Mouse (Mus musculus) embryonic facial prominence, embryonic 12.5 days (tissue): ENCODE measurements at regions not wholly inside any gene's neighbourhood (a gene's known extent, or its start where the extent isn't known, plus 50 kb on each side); places are given as distances from the start of the nearest gene placed in this dataset.

Experiments used
- ATAC-seq: fragments of 200-750 bp; cut with Nextera tagmentation; 2 replicates; pipeline ENCODE4 v1.8.0; 2017; ENCODE audit not compliant: insufficient number of reproducible peaks, insufficient read depth, low FRiP score, low TSS enrichment
- H3K27ac ChIP-seq: fragments of 300-500 bp; sonication (generic); 2 replicates; pipeline ENCODE4 v1.5.1; 2016; ENCODE audit warnings: mild to moderate bottlenecking
- H3K27me3 ChIP-seq: fragments of 300-500 bp; sonication (generic); 2 replicates; pipeline ENCODE4 v1.6.1; 2016; ENCODE audit warnings: mild to moderate bottlenecking, moderate library complexity
- H3K36me3 ChIP-seq: fragments of 300-500 bp; sonication (generic); 2 replicates; pipeline ENCODE4 v1.6.1; 2016; ENCODE audit warnings: mild to moderate bottlenecking
- H3K4me1 ChIP-seq: fragments of 300-500 bp; sonication (generic); 2 replicates; pipeline ENCODE4 v1.6.1; 2016
- H3K4me2 ChIP-seq: fragments of 300-500 bp; sonication (generic); replicated peaks from 2 replicates; pipeline ENCODE4 v1.6.1; 2016; ENCODE audit warnings: mild to moderate bottlenecking, moderate library complexity
- H3K4me3 ChIP-seq: fragments of 300-500 bp; sonication (generic); 2 replicates; pipeline ENCODE4 v1.5.1; 2016; ENCODE audit warnings: mild to moderate bottlenecking
- H3K9ac ChIP-seq: fragments of 300-500 bp; sonication (generic); 2 replicates; pipeline ENCODE4 v1.6.1; 2016; ENCODE audit warnings: mild to moderate bottlenecking, moderate library complexity
- H3K9me3 ChIP-seq: fragments of 300-500 bp; sonication (generic); 2 replicates; pipeline ENCODE4 v1.6.1; 2016; ENCODE audit warnings: mild to moderate bottlenecking, moderate library complexity
- WGBS: fragments of 180-500 bp; shearing (Covaris S2); methylation state at CpG from one replicate; pipeline ENCODE4 v1.1.7; 2016; 5-methylcytosine and 5-hydroxymethylcytosine counted together

GRCm38 (mm10) chr3:70384235-70384634 is 376.8 kb downstream of the Otol1 start:
- no peaks in the 10 kb centered on the region for H3K9me3 ChIP-seq
- H3K36me3 ChIP-seq = no peaks in the 10 kb centered on the region
- no peak overlapping the region for H3K4me3 ChIP-seq
- H3K27ac ChIP-seq = no peak overlapping the region
- no peak overlapping the region for H3K4me2 ChIP-seq
- no peak for ATAC-seq
- WGBS = 35% methylated on average over 1 of the region's 1 CpGs
- H3K9ac ChIP-seq = no peak overlapping the region
- H3K4me1 ChIP-seq = no peaks in the 10 kb centered on the region
- no peaks in the 10 kb centered on the region for H3K27me3 ChIP-seq

- no peaks in the 10 kb centered on the region for H3K36me3 ChIP-seq
- H3K4me1 ChIP-seq = no peaks in the 10 kb centered on the region
- no peak overlapping the region for H3K4me3 ChIP-seq
- H3K27me3 ChIP-seq = no peaks in the 10 kb centered on the region
- ATAC-seq = no peak
- no peaks in the 10 kb centered on the region for H3K9me3 ChIP-seq
- H3K9ac ChIP-seq = no peak overlapping the region
- H3K4me2 ChIP-seq = no peak overlapping the region
- WGBS = 78% methylated on average over 4 of the region's 4 CpGs
- H3K27ac ChIP-seq = no peak overlapping the region
Observed at GRCm38 (mm10) chr3:70385961-70386360, 378.5 kb downstream of the Otol1 start.

DNA sequence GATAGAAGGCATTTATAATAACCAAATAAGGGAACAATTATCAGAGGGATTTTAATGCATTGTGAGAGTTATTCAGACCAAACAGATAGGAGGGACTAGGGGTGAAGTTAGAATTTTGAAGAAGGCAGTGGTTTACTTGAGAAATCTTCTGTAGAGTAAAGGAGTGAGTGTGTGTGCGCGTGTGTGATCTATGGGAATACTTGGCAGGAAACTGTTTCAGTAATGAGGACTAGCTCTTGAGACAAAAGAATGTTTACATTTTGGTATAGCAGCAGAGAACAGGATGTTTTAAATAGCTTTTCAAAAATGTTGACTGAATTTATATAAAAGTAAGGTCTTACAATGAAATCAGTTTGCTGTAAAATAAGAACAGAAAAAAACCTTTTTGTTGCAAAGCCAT is 393.8 kb downstream of the Otol1 start:
- Histone ChIP-seq H3K9me3 (no peaks in the 10 kb centered on the region), H3K4me2 (no peak overlapping the region), H3K9ac (no peak overlapping the region), H3K4me3 (no peak overlapping the region), H3K27me3 (no peaks in the 10 kb centered on the region), H3K4me1 (no peaks in the 10 kb centered on the region), H3K27ac (no peak overlapping the region), H3K36me3 (no peaks in the 10 kb centered on the region)
- WGBS = 77% methylated on average over 2 of the region's 2 CpGs
- ATAC-seq = no peak

- Histone ChIP-seq H3K4me2 (no peak overlapping the region), H3K9me3 (no peaks in the 10 kb centered on the region), H3K36me3 (no peaks in the 10 kb centered on the region), H3K9ac (no peak overlapping the region), H3K4me3 (no peak overlapping the region), H3K4me1 (no peaks in the 10 kb centered on the region), H3K27ac (no peak overlapping the region), H3K27me3 (no peaks in the 10 kb centered on the region)
- WGBS = 93% methylated on average over 1 of the region's 1 CpGs
- no peak for ATAC-seq
Observed at GRCm38 (mm10) chr3:70406571-70406970, 399.2 kb downstream of the Otol1 start.

GRCm38 (mm10) chr3:70418273-70418672 is 410.9 kb downstream of the Otol1 start:
- Histone ChIP-seq H3K9me3 (no peaks in the 10 kb centered on the region), H3K36me3 (no peaks in the 10 kb centered on the region), H3K4me3 (no peak overlapping the region), H3K27ac (no peak overlapping the region), H3K4me1 (no peaks in the 10 kb centered on the region), H3K9ac (no peak overlapping the region), H3K4me2 (no peak overlapping the region), H3K27me3 (no peaks in the 10 kb centered on the region)
- WGBS = 62% methylated on average over 4 of the region's 4 CpGs
- ATAC-seq = no peak

GRCm38 (mm10) chr3:70422016-70422415 is 414.6 kb downstream of the Otol1 start:
- Histone ChIP-seq H3K27me3 (no peaks in the 10 kb centered on the region), H3K27ac (no peak overlapping the region), H3K4me2 (no peak overlapping the region), H3K4me3 (no peak overlapping the region), H3K4me1 (no peaks in the 10 kb centered on the region), H3K9ac (no peak overlapping the region), H3K36me3 (no peaks in the 10 kb centered on the region), H3K9me3 (no peaks in the 10 kb centered on the region)
- ATAC-seq = no peak
- WGBS = 91% methylated on average over 1 of the region's 1 CpGs

DNA sequence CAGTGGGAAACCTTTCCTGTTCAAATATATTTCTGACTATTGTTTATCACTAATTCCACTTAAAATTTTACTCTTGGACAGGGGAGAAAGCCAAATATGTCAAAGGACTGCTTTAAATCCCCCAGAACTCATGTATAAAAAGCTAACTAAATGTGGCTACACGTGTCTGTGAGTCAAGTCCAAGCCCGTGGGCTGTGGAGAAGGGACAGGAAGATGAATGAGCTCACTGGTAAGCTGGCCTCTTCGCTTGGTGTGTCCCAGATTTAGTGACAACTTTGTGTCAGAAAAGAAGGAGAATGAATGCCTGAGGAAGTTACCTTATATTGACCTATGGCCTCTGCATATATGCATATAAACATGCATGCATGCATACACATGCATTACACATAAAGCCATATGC is 415.3 kb downstream of the Otol1 start:
- H3K27ac ChIP-seq = no peak overlapping the region
- WGBS = 62% methylated on average over 3 of the region's 3 CpGs
- no peak overlapping the region for H3K9ac ChIP-seq
- ATAC-seq = no peak
- no peaks in the 10 kb centered on the region for H3K27me3 ChIP-seq
- no peak overlapping the region for H3K4me2 ChIP-seq
- H3K9me3 ChIP-seq = no peaks in the 10 kb centered on the region
- no peaks in the 10 kb centered on the region for H3K4me1 ChIP-seq
- H3K36me3 ChIP-seq = no peaks in the 10 kb centered on the region
- H3K4me3 ChIP-seq = no peak overlapping the region

- Histone ChIP-seq H3K4me3 (no peak overlapping the region), H3K9ac (no peak overlapping the region), H3K27ac (no peak overlapping the region), H3K27me3 (no peaks in the 10 kb centered on the region), H3K4me1 (no peaks in the 10 kb centered on the region), H3K9me3 (no peaks in the 10 kb centered on the region), H3K4me2 (no peak overlapping the region), H3K36me3 (no peaks in the 10 kb centered on the region)
- no peak for ATAC-seq
- WGBS = 75% methylated on average over 4 of the region's 4 CpGs
Observed at GRCm38 (mm10) chr3:70436671-70437070, 429.3 kb downstream of the Otol1 start.

DNA sequence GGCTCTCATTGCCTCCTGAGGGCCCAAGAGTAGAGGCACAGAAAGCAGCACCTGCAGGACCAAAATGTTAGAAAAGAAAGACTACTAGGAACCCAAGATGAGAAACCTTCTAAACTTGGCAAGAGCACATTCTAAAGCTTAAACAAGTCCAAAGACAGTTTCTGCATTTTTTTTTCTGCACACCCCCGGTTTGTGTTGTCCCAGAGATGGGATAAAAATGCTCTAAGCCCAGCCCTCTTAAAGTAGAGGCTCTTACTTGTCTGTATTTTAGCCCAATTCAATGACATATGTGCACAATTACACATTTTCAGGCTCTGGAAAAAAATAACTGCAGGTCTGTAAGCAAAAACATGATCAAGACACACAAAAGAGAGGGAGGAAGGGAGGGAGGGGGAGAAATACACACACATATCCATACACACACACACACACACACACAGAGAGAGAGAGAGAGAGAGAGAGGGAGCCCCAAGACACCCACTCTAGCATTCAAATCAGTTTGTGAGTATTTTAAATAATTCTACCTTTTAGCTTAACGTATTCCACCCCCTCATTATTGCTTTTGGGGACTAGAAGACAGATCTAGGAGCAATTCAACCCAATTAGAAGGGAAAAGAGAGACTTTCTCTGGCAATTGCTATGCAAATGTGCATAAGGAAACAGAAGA is 449.9 kb downstream of the Otol1 start:
- ATAC-seq = no peak
- no peak overlapping the region for H3K4me2 ChIP-seq
- no peak overlapping the region for H3K9ac ChIP-seq
- 34% methylated on average over 2 of the region's 2 CpGs for WGBS
- H3K27me3 ChIP-seq = no peaks in the 10 kb centered on the region
- no peaks in the 10 kb centered on the region for H3K9me3 ChIP-seq
- H3K4me3 ChIP-seq = no peak overlapping the region
- no peaks in the 10 kb centered on the region for H3K36me3 ChIP-seq
- no peak overlapping the region for H3K27ac ChIP-seq
- H3K4me1 ChIP-seq = no peaks in the 10 kb centered on the region

DNA sequence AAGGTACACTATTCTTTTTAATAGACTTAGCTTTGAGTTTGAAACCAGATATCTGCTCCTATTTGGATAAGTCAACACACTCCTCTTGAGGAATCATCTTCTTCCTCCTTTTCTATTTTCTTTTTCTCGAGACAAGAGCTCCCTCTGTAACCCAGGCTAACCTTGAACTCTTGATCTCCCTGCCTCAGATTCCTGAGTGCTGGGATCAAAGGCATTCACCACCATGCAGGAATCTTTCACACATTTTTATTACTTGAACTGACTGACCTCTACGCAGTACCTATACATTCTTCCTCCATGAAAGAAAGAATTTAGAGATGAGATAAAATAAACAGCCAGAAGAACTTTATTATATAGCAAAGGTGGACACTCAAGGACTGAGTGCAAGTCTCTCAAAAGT is 453.4 kb downstream of the Otol1 start:
- no peaks in the 10 kb centered on the region for H3K36me3 ChIP-seq
- no peak overlapping the region for H3K27ac ChIP-seq
- H3K4me2 ChIP-seq = no peak overlapping the region
- WGBS = 48% methylated on average over 2 of the region's 2 CpGs
- no peaks in the 10 kb centered on the region for H3K4me1 ChIP-seq
- H3K27me3 ChIP-seq = no peaks in the 10 kb centered on the region
- no peak overlapping the region for H3K9ac ChIP-seq
- ATAC-seq = no peak
- H3K4me3 ChIP-seq = no peak overlapping the region
- H3K9me3 ChIP-seq = no peaks in the 10 kb centered on the region

DNA sequence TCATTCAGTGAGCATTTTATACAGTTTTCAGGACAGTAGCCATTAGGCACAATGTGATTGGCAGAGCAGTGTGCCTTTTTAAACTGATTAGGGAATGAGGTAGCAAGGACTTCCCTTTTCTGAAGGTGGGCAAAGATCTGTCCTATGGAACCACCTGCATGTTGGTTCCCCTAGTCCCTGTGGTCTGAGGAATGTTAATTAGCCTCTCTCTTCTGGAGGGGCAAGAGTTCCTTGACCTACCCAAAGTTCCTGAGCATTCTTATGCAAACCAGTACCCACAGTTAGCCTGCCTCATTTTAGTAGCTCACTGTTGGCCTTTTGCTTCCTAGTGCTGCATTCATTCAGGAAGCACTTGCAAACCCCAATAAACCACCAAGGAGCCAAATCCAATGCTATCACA is 455.8 kb downstream of the Otol1 start:
- ATAC-seq = no peak
- Histone ChIP-seq H3K4me2 (no peak overlapping the region), H3K36me3 (no peaks in the 10 kb centered on the region), H3K27ac (no peak overlapping the region), H3K9ac (no peak overlapping the region), H3K4me3 (no peak overlapping the region), H3K27me3 (no peaks in the 10 kb centered on the region), H3K4me1 (no peaks in the 10 kb centered on the region), H3K9me3 (no peaks in the 10 kb centered on the region)

- no peaks in the 10 kb centered on the region for H3K27me3 ChIP-seq
- H3K36me3 ChIP-seq = no peaks in the 10 kb centered on the region
- no peak overlapping the region for H3K4me2 ChIP-seq
- no peaks in the 10 kb centered on the region for H3K9me3 ChIP-seq
- no peak overlapping the region for H3K9ac ChIP-seq
- H3K4me1 ChIP-seq = no peaks in the 10 kb centered on the region
- no peak overlapping the region for H3K4me3 ChIP-seq
- 0 out of 2 replicates have a peak, but pooled peaks have one; percentile 28 for ATAC-seq
- no peak overlapping the region for H3K27ac ChIP-seq
- 46% methylated on average over 9 of the region's 9 CpGs for WGBS
Observed at GRCm38 (mm10) chr3:70482521-70482920, 475.1 kb downstream of the Otol1 start.
